In genomic region chr8:69870003-69870765, GRCm38 (mm10) we compare ENCODE assay signal across 22 mouse cellular contexts. TPM values are rescaled to one million over a fixed set of nuclear protein-coding genes. Genes with fewer than 3 reads are reported as not detected.
DNase-seq lines count a peak whose midpoint lies in the region; ATAC-seq and TF ChIP-seq lines count a peak whose summit lies in the region.
"Had no signal": no experiment of that assay in that cellular context is flagged by ENCODE, and none has a peak within 500 bp of the region (broad histone marks: within the 10 kb centered on the region; RNA-seq: fewer than 3 reads in every experiment).

No protein-coding gene starts in this region.

- peaks cover 32% of the 10 kb centered on the region for H3K4me1 ChIP-seq in cerebellum, adult 2 months (ENCODE audit: control insufficient read depth, insufficient read depth, low read length)
- 0 out of 2 replicates have a peak, but pooled peaks cover 8% of the 10 kb centered on the region for H3K4me1 ChIP-seq in embryonic facial prominence, embryonic 10.5 days
- no peaks in the 10 kb centered on the region for H3K4me1 ChIP-seq in forebrain, embryonic 12.5 days
- H3K4me1 ChIP-seq: embryonic facial prominence, embryonic 13.5 days; hindbrain, embryonic 10.5 days; intestine, embryonic 15.5 days had no signal

- no peak for DNase-seq in cerebellum, postnatal 4 days (ENCODE audit: low spot score in 2 of 2)
- DNase-seq in brain, adult 2 months (ENCODE audit: low read depth, low spot score) = peak; percentile 82
- peak; percentile 63 to 74 for DNase-seq in cerebellum, adult 2 months
- DNase-seq in cerebellum, postnatal 10 days = peak; percentile 62 to 72
- DNase-seq in embryonic facial prominence, embryonic 10.5 days (ENCODE audit: low spot score) = no peak
- no peak for DNase-seq in ovary, adult 18-20 months (ENCODE audit: low spot score)
- DNase-seq: adrenal gland, adult 8-10 months; adrenal gland, postnatal 36 days; B cell, adult 2 months; gastrocnemius, postnatal 10 days; heart, adult 2 months; kidney, adult 18-20 months had no signal

- ATAC-seq in cerebellum, adult (ENCODE audit: insufficient number of reproducible peaks, low FRiP score, low TSS enrichment) = peak; percentile 54
- ATAC-seq in forebrain, embryonic 12.5 days (ENCODE audit: low FRiP score) = no peak
- ATAC-seq: CD4-positive, CD25-positive, alpha-beta regulatory T cell, adult 4 months; forebrain, embryonic 14.5 days; intestine, embryonic 15.5 days had no signal

- no peaks in the 10 kb centered on the region for H3K9me3 ChIP-seq in embryonic facial prominence, embryonic 10.5 days
- H3K9me3 ChIP-seq in forebrain, embryonic 12.5 days = no peaks in the 10 kb centered on the region
- H3K9me3 ChIP-seq: embryonic facial prominence, embryonic 13.5 days; G1E; heart, embryonic 12.5 days; hindbrain, embryonic 10.5 days; intestine, embryonic 15.5 days had no signal

- H3K4me3 ChIP-seq in cerebellum, adult 2 months (replicated peaks; ENCODE audit: insufficient read depth, low read depth, low read length) = no peak overlapping the region
- H3K4me3 ChIP-seq in embryonic facial prominence, embryonic 10.5 days = no peak overlapping the region
- no peak overlapping the region for H3K4me3 ChIP-seq in forebrain, embryonic 12.5 days (replicated peaks)
- H3K4me3 ChIP-seq: embryonic facial prominence, embryonic 13.5 days; heart, adult 2 months; heart, embryonic 12.5 days; hindbrain, embryonic 10.5 days; intestine, embryonic 15.5 days had no signal

- no peak overlapping the region for H3K27ac ChIP-seq in cerebellum, adult 2 months (ENCODE audit: insufficient read depth, low read length)
- H3K27ac ChIP-seq in embryonic facial prominence, embryonic 10.5 days (replicated peaks) = no peak overlapping the region
- H3K27ac ChIP-seq in forebrain, embryonic 12.5 days = no peak overlapping the region
- H3K27ac ChIP-seq: embryonic facial prominence, embryonic 13.5 days; heart, adult 2 months; hindbrain, embryonic 10.5 days; hindbrain, embryonic 14.5 days; intestine, embryonic 15.5 days had no signal

- no peak overlapping the region for H3K9ac ChIP-seq in forebrain, embryonic 12.5 days
- H3K9ac ChIP-seq: embryonic facial prominence, embryonic 13.5 days; heart, embryonic 12.5 days; hindbrain, embryonic 14.5 days; intestine, embryonic 15.5 days had no signal

- H3K27me3 ChIP-seq in cerebellum, adult 2 months (ENCODE audit: control insufficient read depth, insufficient read depth, low read length) = no peaks in the 10 kb centered on the region
- peaks cover 16% of the 10 kb centered on the region; the same call in 1 of the 2 replicates for H3K27me3 ChIP-seq in embryonic facial prominence, embryonic 10.5 days (replicated peaks; ENCODE audit: low read depth, poor library complexity, severe bottlenecking)
- no peaks in the 10 kb centered on the region for H3K27me3 ChIP-seq in forebrain, embryonic 12.5 days
- H3K27me3 ChIP-seq: embryonic facial prominence, embryonic 13.5 days; intestine, embryonic 15.5 days had no signal

- 38% methylated on average over 11 of the region's 11 CpGs for WGBS in cerebellum, adult 2 months
- WGBS in embryonic facial prominence, embryonic 10.5 days = 83% methylated on average over 11 of the region's 11 CpGs
- WGBS in forebrain, embryonic 12.5 days = 91% methylated on average over 11 of the region's 11 CpGs

- no peaks in the 10 kb centered on the region for H3K36me3 ChIP-seq in embryonic facial prominence, embryonic 10.5 days (replicated peaks)
- peaks cover 30% of the 10 kb centered on the region for H3K36me3 ChIP-seq in forebrain, embryonic 12.5 days (replicated peaks)
- H3K36me3 ChIP-seq: embryonic facial prominence, embryonic 13.5 days; G1E; heart, embryonic 12.5 days; intestine, embryonic 15.5 days had no signal

- H3K4me2 ChIP-seq in forebrain, embryonic 12.5 days = no peak overlapping the region
- H3K4me2 ChIP-seq: embryonic facial prominence, embryonic 13.5 days; heart, embryonic 12.5 days; hindbrain, embryonic 14.5 days; intestine, embryonic 15.5 days had no signal

- no peak for TF ChIP-seq POLR2A in cerebellum, adult 2 months (IDR thresholded peaks at IDR 0.05; ENCODE audit: borderline replicate concordance, insufficient read depth, low read length)

- no peak for TF ChIP-seq CTCF in cerebellum, adult 2 months (IDR thresholded peaks at IDR 0.05; ENCODE audit: borderline replicate concordance, insufficient read depth, low read depth, low read length)

RNA-seq across cellular contexts. Expression of gene Cilp2, which starts 17.3 kb away (rescaled TPM):
- polyA plus RNA-seq in cerebellum, adult 2 months (2012; rRNA removed) = 0.18 and 0.41 TPM in 2 replicates
- polyA plus RNA-seq in embryonic facial prominence, embryonic 10.5 days (2016; fragmentation: Nextera tagmentation; extraction: Ambion mirVana) = 0.39 and 0.54 TPM in 2 replicates
- polyA plus RNA-seq in forebrain, embryonic 12.5 days (2016; fragmentation: Nextera tagmentation; extraction: Ambion mirVana) = 0.77 and 1.1 TPM in 2 replicates
- polyA plus RNA-seq: CD4-positive, CD25-positive, alpha-beta regulatory T cell, adult 4 months had no signal

RNA-seq across cellular contexts. Expression of gene Tssk6, which starts 31.8 kb away (rescaled TPM):
- polyA plus RNA-seq in cerebellum, adult 2 months (2012; rRNA removed) = 0.22 and 0.29 TPM in 2 replicates
- polyA plus RNA-seq in embryonic facial prominence, embryonic 10.5 days (2016; fragmentation: Nextera tagmentation; extraction: Ambion mirVana) = 4.4 and 4.8 TPM in 2 replicates
- polyA plus RNA-seq in forebrain, embryonic 12.5 days (2016; fragmentation: Nextera tagmentation; extraction: Ambion mirVana) = 4.2 and 4.3 TPM in 2 replicates

RNA-seq across cellular contexts. Expression of gene Ndufa13, which starts 32.2 kb away (rescaled TPM):
- 221 and 239 TPM in 2 replicates for polyA plus RNA-seq in cerebellum, adult 2 months (2012; rRNA removed)
- polyA plus RNA-seq in embryonic facial prominence, embryonic 10.5 days (2016; fragmentation: Nextera tagmentation; extraction: Ambion mirVana) = 159 and 164 TPM in 2 replicates
- 165 and 168 TPM in 2 replicates for polyA plus RNA-seq in forebrain, embryonic 12.5 days (2016; fragmentation: Nextera tagmentation; extraction: Ambion mirVana)

RNA-seq across cellular contexts. Expression of gene Yjefn3, which starts 32.3 kb away (rescaled TPM):
- 15.4 and 16.8 TPM in 2 replicates for polyA plus RNA-seq in cerebellum, adult 2 months (2012; rRNA removed)
- polyA plus RNA-seq in embryonic facial prominence, embryonic 10.5 days (2016; fragmentation: Nextera tagmentation; extraction: Ambion mirVana) = 4.2 and 4.3 TPM in 2 replicates
- 7.0 and 9.8 TPM in 2 replicates for polyA plus RNA-seq in forebrain, embryonic 12.5 days (2016; fragmentation: Nextera tagmentation; extraction: Ambion mirVana)

RNA-seq across cellular contexts. Expression of gene Pbx4, which starts 37.9 kb away (rescaled TPM):
- 17.9 and 20.3 TPM in 2 replicates for polyA plus RNA-seq in cerebellum, adult 2 months (2012; rRNA removed)
- 17.1 and 18.0 TPM in 2 replicates for polyA plus RNA-seq in embryonic facial prominence, embryonic 10.5 days (2016; fragmentation: Nextera tagmentation; extraction: Ambion mirVana)
- polyA plus RNA-seq in forebrain, embryonic 12.5 days (2016; fragmentation: Nextera tagmentation; extraction: Ambion mirVana) = 51.2 and 54.0 TPM in 2 replicates

Comparison
In these comparisons a context has a peak if more than half of its experiments do, and no peak if none do; other contexts are left out.
1. DNase-seq: peak in brain, adult 2 months (single experiment), cerebellum, adult 2 months (2 of 2) and cerebellum, postnatal 10 days (2 of 2); none in cerebellum, postnatal 4 days (0 of 2), embryonic facial prominence, embryonic 10.5 days (single experiment) and ovary, adult 18-20 months (single experiment).